Comparison of ENCODE assay signal across 8 mouse cellular contexts in genomic region chr11:94870341-94870740, GRCm38 (mm10).
A peak's percentile ranks its signal among the peaks of the same experiment; 100 is the strongest.
DNase-seq lines count a peak whose midpoint lies in the region; ATAC-seq and TF ChIP-seq lines count a peak whose summit lies in the region.

No protein-coding gene starts in this region.

- H3K27ac ChIP-seq in hindbrain, embryonic 11.5 days (ENCODE audit: low read depth, low read length): no peak overlapping the region
- no peak overlapping the region for H3K27ac ChIP-seq in hindbrain, embryonic 13.5 days
- H3K27ac ChIP-seq in heart, embryonic 13.5 days (replicated peaks): no peak overlapping the region
- H3K27ac ChIP-seq in left cerebral cortex, adult 2 months: no peak overlapping the region

- intact Hi-C loops in left cerebral cortex, adult 2 months (cut with DNase I): no loop called here

- H3K27me3 ChIP-seq in hindbrain, embryonic 11.5 days (ENCODE audit: control insufficient read depth, insufficient read depth, low read length): peaks cover 6% of the 10 kb centered on the region; the same call in 1 of the 2 replicates
- H3K27me3 ChIP-seq in hindbrain, embryonic 13.5 days: peaks cover 46% of the 10 kb centered on the region
- H3K27me3 ChIP-seq in heart, embryonic 13.5 days (replicated peaks): peaks cover 30% of the 10 kb centered on the region; the same call in 1 of the 2 replicates
- peaks cover 63% of the 10 kb centered on the region for H3K27me3 ChIP-seq in megakaryocyte, embryonic 14.5 days (replicated peaks)

- no peak for ATAC-seq in hindbrain, embryonic 11.5 days (ENCODE audit: low FRiP score)
- ATAC-seq in hindbrain, embryonic 13.5 days (ENCODE audit: low FRiP score): no peak
- ATAC-seq in heart, embryonic 13.5 days (ENCODE audit: extremely low read depth, insufficient number of reproducible peaks, low FRiP score, low TSS enrichment): no peak

- H3K4me1 ChIP-seq in hindbrain, embryonic 11.5 days (replicated peaks; ENCODE audit: control insufficient read depth, insufficient read depth, low read length): no peaks in the 10 kb centered on the region
- peaks cover 16% of the 10 kb centered on the region for H3K4me1 ChIP-seq in hindbrain, embryonic 13.5 days (replicated peaks)
- peaks cover 30% of the 10 kb centered on the region for H3K4me1 ChIP-seq in heart, embryonic 13.5 days
- H3K4me1 ChIP-seq in megakaryocyte, embryonic 14.5 days: peaks cover 9% of the 10 kb centered on the region

- peak; percentile 77 for DNase-seq in hindbrain, embryonic 11.5 days (ENCODE audit: low spot score)
- DNase-seq in ZHBTc4 (ENCODE audit: low read depth, low spot score): peak; percentile 86
- DNase-seq in embryo, embryonic 10.5 days (ENCODE audit: low spot score): peak; percentile 80
- DNase-seq in left cerebral cortex, adult 2 months (ENCODE audit: extremely low spot score in 1 of 2, low spot score in 2 of 2): peak in 1 of 2 experiments; percentile 55
- DNase-seq in testis, postnatal 14 days (ENCODE audit: low spot score): peak; percentile 45

- H3K4me3 ChIP-seq in hindbrain, embryonic 11.5 days (ENCODE audit: low read depth, low read length): no peak overlapping the region
- no peak overlapping the region for H3K4me3 ChIP-seq in hindbrain, embryonic 13.5 days
- no peak overlapping the region for H3K4me3 ChIP-seq in heart, embryonic 13.5 days
- no peak overlapping the region for H3K4me3 ChIP-seq in left cerebral cortex, adult 2 months
- peak overlapping the region; percentile 50 for H3K4me3 ChIP-seq in megakaryocyte, embryonic 14.5 days (replicated peaks)

- H3K9ac ChIP-seq in hindbrain, embryonic 11.5 days (ENCODE audit: low read depth, low read length): no peak overlapping the region
- no peak overlapping the region for H3K9ac ChIP-seq in hindbrain, embryonic 13.5 days
- H3K9ac ChIP-seq in heart, embryonic 13.5 days: no peak overlapping the region

- peak; percentile 71 for TF ChIP-seq CTCF in left cerebral cortex, adult 2 months (IDR thresholded peaks at IDR 0.05)

- no peaks in the 10 kb centered on the region for H3K36me3 ChIP-seq in hindbrain, embryonic 11.5 days (ENCODE audit: control insufficient read depth, insufficient read depth, low read length)
- H3K36me3 ChIP-seq in hindbrain, embryonic 13.5 days: no peaks in the 10 kb centered on the region
- no peaks in the 10 kb centered on the region for H3K36me3 ChIP-seq in heart, embryonic 13.5 days
- H3K36me3 ChIP-seq in megakaryocyte, embryonic 14.5 days (replicated peaks; ENCODE audit: low read length): no peaks in the 10 kb centered on the region

- 0% methylated on average over 1 of the region's 1 CpGs for WGBS in hindbrain, embryonic 11.5 days
- 0% methylated on average over 1 of the region's 1 CpGs for WGBS in hindbrain, embryonic 13.5 days
- WGBS in heart, embryonic 13.5 days: 0% methylated on average over 1 of the region's 1 CpGs

- H3K9me3 ChIP-seq in hindbrain, embryonic 11.5 days (ENCODE audit: control insufficient read depth, low read length): no peaks in the 10 kb centered on the region
- no peaks in the 10 kb centered on the region for H3K9me3 ChIP-seq in hindbrain, embryonic 13.5 days
- H3K9me3 ChIP-seq in heart, embryonic 13.5 days: no peaks in the 10 kb centered on the region
- peaks cover 7% of the 10 kb centered on the region for H3K9me3 ChIP-seq in megakaryocyte, embryonic 14.5 days

- no peak overlapping the region for H3K4me2 ChIP-seq in hindbrain, embryonic 11.5 days (replicated peaks; ENCODE audit: low read depth, low read length)
- no peak overlapping the region for H3K4me2 ChIP-seq in hindbrain, embryonic 13.5 days
- peak overlapping the region; percentile 25; the same call in 1 of the 2 replicates for H3K4me2 ChIP-seq in heart, embryonic 13.5 days
